Mouse (Mus musculus): Measurements from ENCODE around the gene Ctsc.

DNA sequence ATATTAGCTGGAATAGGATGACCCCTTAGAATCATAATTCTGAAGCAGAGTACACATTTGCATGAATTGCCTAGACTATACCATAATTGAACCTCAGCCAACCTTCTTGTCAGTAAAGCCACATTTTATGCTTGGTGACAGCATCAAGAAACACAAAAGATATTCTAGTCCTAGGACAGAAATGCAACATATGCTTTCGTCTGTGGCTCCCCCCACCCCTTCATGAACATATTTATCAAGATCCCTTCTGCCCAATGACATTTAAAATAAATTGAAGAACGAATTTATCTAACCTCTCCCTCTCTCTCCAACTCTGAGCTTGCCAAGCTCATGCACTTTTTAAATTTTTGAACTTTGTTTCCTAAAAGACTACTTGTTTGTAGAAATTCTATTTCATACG, 38.5 kb downstream of the Ctsc start:
- TF ChIP-seq POLR2A (IDR thresholded peaks at IDR 0.05; ENCODE audit: insufficient read length, low read depth) (no peak), CEBPB (IDR thresholded peaks at IDR 0.05; ENCODE audit: insufficient read depth, poor library complexity, severe bottlenecking) (no peak), MYOG (IDR thresholded peaks at IDR 0.05; ENCODE audit: control insufficient read depth in 1 of 3, insufficient read depth in 1 of 3, insufficient read length in 2 of 3, low read depth in 2 of 3) (no peak), MAX (IDR thresholded peaks at IDR 0.05; ENCODE audit: low read depth) (no peak), MYOD1 (IDR thresholded peaks at IDR 0.05; ENCODE audit: control insufficient read depth in 1 of 3, insufficient read length in 2 of 3, low read depth in 2 of 3) (no peak), TCF12 (IDR thresholded peaks at IDR 0.05; ENCODE audit: insufficient read depth, poor library complexity, severe bottlenecking) (no peak), USF1 (IDR thresholded peaks at IDR 0.05; ENCODE audit: low read depth) (no peak), TCF3 (IDR thresholded peaks at IDR 0.05; ENCODE audit: insufficient read length, low read depth) (no peak), POLR2AphosphoS2 (IDR thresholded peaks at IDR 0.05; ENCODE audit: insufficient read length, low read depth) (no peak), REST (IDR thresholded peaks at IDR 0.05; ENCODE audit: insufficient read depth, insufficient read length) (no peak)

All from myocyte (in vitro differentiated cells).